Mouse (Mus musculus): ENCODE results near the gene Chp1. TPM values are rescaled to one million over a fixed set of nuclear protein-coding genes. Genes with fewer than 3 reads are reported as not detected.

Chp1 gene
- polyA plus RNA-seq, 1 experiment from 2014 or later = 52.5 TPM

Other genes starting within 250 kb of the Chp1 start
- gene Dll4, start 221.9 kb upstream of the Chp1 start, polyA plus RNA-seq (2015; fragmentation: Nextera tagmentation; extraction: Ambion mirVana) = 14.1 TPM in 2 replicates
- 0.42 and 0.50 TPM in 2 replicates for gene Chac1, start 196.5 kb upstream of the Chp1 start, polyA plus RNA-seq (2015; fragmentation: Nextera tagmentation; extraction: Ambion mirVana)
- gene Ino80, start 70.0 kb upstream of the Chp1 start, polyA plus RNA-seq (2015; fragmentation: Nextera tagmentation; extraction: Ambion mirVana) = 2.5 and 3.0 TPM in 2 replicates
- 0.09 and 0.11 TPM in 2 replicates for gene Exd1, start 70 bp upstream of the Chp1 start, polyA plus RNA-seq (2015; fragmentation: Nextera tagmentation; extraction: Ambion mirVana)
- gene Nusap1, start 70.6 kb downstream of the Chp1 start, polyA plus RNA-seq (2015; fragmentation: Nextera tagmentation; extraction: Ambion mirVana) = 42.1 and 53.3 TPM in 2 replicates
- 20.5 and 23.2 TPM in 2 replicates for gene Oip5, start 70.8 kb downstream of the Chp1 start, polyA plus RNA-seq (2015; fragmentation: Nextera tagmentation; extraction: Ambion mirVana)
- 62.3 and 69.0 TPM in 2 replicates for gene Ndufaf1, start 115.1 kb downstream of the Chp1 start, polyA plus RNA-seq (2015; fragmentation: Nextera tagmentation; extraction: Ambion mirVana)
- 21.0 and 23.9 TPM in 2 replicates for gene Rtf1, start 127.4 kb downstream of the Chp1 start, polyA plus RNA-seq (2015; fragmentation: Nextera tagmentation; extraction: Ambion mirVana)
- 1.7 and 2.7 TPM in 2 replicates for gene Itpka, start 194.6 kb downstream of the Chp1 start, polyA plus RNA-seq (2015; fragmentation: Nextera tagmentation; extraction: Ambion mirVana)
- gene Ltk, start 212.7 kb downstream of the Chp1 start, polyA plus RNA-seq (2015; fragmentation: Nextera tagmentation; extraction: Ambion mirVana) = 0.22 TPM in 1 of 2 replicates, not detected in the other
- gene Rpap1, start 239.8 kb downstream of the Chp1 start, polyA plus RNA-seq (2015; fragmentation: Nextera tagmentation; extraction: Ambion mirVana) = 17.2 and 18.3 TPM in 2 replicates